Mouse (Mus musculus) stomach, postnatal 0 days (tissue): Measurements from ENCODE around the gene Oxnad1.

Experiments used
- CTCF ChIP-seq: IDR thresholded peaks from 2 replicates; pipeline ENCODE4 v1.5.1; 2016; ENCODE audit warnings: antibody characterized with exemption, low read depth, mild to moderate bottlenecking, moderate library complexity
- EP300 ChIP-seq: optimal IDR thresholded peaks from 2 replicates; pipeline ENCODE3; 2016; ENCODE audit warnings: antibody characterized with exemption

DNA sequence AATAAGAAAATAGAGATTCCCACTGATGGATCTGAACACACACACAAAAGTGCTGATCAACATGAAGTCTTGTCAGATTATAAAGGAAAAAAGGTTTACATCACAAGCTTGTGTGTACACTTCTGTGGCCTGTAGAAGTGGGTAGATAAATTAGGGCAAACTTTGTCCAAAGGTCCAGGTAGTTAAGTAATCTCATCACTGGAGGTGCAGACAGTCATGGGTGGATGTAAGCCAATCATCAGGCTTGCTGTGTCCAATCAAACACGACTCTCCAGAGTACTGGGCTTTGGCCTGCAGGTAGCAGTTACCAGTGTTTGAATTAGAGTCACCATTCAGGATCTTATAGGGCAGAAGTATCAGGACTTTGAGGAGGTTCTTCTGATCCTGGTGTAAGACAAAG, 7.8 kb downstream of the Oxnad1 start:
- no peak for TF ChIP-seq CTCF
- no peak for TF ChIP-seq EP300
